Mouse (Mus musculus) T-helper 1 cell (primary cell): Measurements from ENCODE around the gene Zfp185.

Source experiments
- in situ Hi-C: fragments of 300-600 bp; cut with MboI, MseI; formaldehyde crosslinking; loops from one replicate; pipeline ENCODE4 v1.15.1; 2025; ENCODE audit warnings: high pct_unique_total_duplicates

Gene Zfp185

GRCm38 (mm10) chrX:72986841-72987519, at the start of gene Zfp185:
Zfp185 (plus strand) TSS chrX:72987339.
- in situ Hi-C loops, result no loop called here

GRCm38 (mm10) chrX:72953464-72953863, 33.7 kb upstream of the Zfp185 start:
- in situ Hi-C loops, result no loop called here

- in situ Hi-C loops, result no loop called here
These were observed 30.7 kb upstream of the Zfp185 start for GRCm38 (mm10) chrX:72956486-72956885.

DNA sequence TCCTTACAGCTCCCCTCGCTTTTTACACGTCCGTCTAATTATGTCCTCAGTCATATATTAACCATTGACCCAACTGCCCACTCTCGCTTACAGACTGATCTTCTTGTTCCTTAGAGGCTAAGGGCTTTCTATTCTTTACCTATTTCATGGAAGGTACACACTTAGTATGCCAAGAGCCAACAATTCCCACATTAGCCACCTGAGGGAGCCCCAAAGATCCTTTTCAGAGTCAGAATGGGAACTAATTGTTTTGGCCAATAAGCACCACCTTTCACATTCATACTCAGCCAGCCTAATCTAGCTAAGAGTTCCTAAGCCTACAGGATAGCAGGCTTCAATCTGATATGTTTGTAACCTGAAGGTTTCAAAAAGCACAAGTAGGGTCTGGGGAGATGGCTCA, 26.7 kb upstream of the Zfp185 start:
- in situ Hi-C loops, result no loop called here

GRCm38 (mm10) chrX:72961511-72961910, 25.6 kb upstream of the Zfp185 start:
- in situ Hi-C loops, result no loop called here

DNA sequence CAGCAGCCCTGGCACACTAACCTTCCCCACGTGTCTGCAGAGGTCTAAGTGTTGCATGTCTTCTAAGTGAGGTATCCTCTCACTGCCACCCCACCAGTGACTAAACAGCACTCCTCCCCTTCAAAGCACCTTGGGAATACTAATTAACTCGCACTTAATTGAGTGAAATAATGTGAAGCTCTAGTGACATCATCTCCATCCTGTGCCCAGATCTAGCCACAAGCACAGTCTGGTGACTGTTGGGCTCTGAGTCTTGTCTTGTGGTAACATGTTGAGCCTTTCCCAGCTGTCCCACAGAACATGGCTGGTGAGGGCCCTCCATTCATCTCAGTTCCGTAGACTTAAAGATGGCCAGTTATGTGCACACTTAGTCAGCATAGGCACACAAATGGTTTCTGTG, 24.4 kb upstream of the Zfp185 start:
- in situ Hi-C loops, result no loop called here

- in situ Hi-C loops, result no loop called here
These were observed 4.3 kb upstream of the Zfp185 start for GRCm38 (mm10) chrX:72982831-72983230.

GRCm38 (mm10) chrX:72985607-72986006, 1.5 kb upstream of the Zfp185 start:
- in situ Hi-C loops, result no loop called here

GRCm38 (mm10) chrX:72987520-72987905, 374 bp downstream of the Zfp185 start:
- in situ Hi-C loops, result no loop called here

DNA sequence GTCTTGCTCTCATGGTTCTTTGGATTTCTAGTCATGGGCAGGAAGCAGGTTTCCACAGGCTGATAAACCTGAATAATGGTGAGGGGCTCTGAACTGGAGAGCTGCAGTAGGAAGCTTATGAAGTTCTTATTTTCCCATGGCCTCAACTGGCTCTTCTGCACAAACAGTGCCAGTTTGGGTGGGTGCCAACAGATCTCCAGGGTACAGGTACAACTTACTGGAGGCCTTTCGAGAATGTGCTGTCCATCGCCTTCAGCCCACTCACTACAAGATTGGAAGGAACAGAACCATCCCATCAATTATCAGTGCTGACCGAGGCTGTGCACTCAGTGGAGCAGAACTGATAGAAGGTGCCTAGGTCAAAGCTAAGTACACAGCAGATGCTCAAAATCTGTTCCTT, 1.3 kb downstream of the Zfp185 start:
- in situ Hi-C loops, result no loop called here

GRCm38 (mm10) chrX:72990581-72990980, 3.4 kb downstream of the Zfp185 start:
- in situ Hi-C loops, result no loop called here

- in situ Hi-C loops, result no loop called here
These were observed 5.3 kb downstream of the Zfp185 start for GRCm38 (mm10) chrX:72992291-72992919.

DNA sequence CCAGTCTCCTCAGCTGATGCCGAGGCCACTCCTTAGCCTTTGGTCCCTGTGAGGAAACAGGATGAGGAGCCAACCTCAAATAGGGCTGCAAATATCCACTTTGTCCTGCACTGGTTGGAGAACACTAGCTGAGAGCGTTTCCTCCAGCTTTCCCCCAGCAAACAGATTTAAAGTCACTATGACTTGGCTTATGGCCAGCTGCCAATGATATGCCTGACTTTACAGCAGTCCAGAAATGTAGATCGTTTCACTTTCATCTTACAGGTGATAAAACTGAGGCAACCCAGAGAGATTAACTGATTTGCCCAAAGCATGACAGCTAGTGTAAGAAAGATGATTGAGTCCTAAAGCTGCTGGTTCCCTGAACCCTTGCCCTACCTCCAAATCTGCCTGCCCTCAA, 8.4 kb downstream of the Zfp185 start:
- in situ Hi-C loops, result no loop called here

DNA sequence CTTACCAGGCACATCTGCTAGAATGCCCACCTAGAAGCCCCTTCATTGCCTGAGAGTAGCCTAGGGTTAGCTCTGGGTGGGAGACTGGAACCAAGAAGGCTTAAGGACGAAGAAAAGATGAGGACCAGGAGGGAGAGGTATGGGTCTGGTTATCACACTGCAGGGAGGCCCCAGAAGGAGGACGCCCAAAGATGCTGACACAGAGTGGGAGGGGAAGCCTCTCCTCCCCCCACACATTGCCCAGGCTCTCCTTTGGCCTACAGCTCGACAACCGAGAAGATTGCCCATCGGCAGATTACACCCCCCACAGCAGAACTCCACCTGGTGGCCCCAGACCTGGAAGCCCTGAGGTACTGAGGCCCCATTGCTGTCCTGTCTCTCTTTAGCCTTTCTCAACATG, 16.0 kb downstream of the Zfp185 start:
- in situ Hi-C loops, result no loop called here

- in situ Hi-C loops, result no loop called here
These were observed 18.5 kb downstream of the Zfp185 start for GRCm38 (mm10) chrX:73005678-73006077.

DNA sequence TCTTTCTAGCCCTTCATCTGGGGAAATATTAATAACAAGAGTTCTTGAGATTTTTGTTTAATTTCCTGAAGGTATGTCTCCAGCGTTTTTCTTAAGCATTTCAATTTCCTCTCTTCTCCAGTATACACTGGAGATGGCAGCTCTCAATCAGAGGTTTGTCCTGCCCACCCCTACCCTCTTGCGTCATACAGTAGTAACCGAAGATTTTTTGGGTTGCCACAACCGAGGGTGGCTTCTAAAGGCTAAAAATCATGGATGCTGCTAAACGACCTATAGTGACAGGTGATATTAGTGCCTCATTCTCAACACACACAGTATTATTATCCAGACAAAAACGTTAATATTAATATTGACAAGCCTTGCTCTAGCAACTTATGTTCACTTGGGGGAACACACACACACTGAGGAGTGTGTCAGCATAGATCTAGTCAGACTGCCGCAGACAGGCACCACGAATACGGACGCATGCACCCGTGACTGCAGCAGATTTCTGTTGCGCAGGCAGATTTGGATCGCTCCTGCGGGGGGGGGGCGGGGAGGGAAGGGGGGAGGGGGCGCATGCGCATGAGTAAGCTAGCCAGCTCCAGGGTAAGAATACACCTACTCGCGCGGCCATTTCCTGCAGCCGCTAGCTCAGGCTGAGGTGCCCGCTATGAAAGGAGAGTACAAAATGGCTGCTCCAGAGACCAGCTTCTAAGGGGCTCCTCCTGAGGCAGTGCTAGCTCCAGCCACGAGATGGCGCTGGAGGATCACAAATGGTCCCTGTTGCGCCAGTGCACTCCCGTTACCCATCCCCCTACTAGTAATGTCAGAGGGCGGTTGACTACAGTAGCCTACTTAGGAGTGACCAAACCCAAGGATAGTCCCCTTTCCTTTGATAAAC, 20.7 kb downstream of the Zfp185 start:
- in situ Hi-C loops, result no loop called here

DNA sequence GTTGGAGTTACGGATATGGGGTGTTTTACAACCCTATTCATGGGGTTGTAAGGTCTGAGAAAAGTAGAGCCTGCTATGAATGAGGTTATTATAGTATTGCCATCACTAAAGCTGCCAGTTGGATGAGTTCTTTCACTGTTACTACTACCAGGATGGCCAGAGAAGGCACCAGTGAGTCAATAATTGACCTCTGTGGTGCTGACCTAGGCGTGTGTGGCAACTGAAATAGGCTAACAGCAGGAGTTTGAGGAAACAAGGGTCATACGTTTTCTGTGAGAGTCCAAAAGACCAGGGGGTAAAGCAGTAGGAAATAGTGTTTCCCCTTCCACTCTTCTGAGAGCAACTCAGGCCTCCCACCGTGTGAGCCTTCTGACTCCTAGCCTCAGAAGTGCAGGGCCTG, 25.7 kb downstream of the Zfp185 start:
- in situ Hi-C loops, result no loop called here

- in situ Hi-C loops, result no loop called here
These were observed 49.9 kb downstream of the Zfp185 start, which contains the start of gene Pnma5 for GRCm38 (mm10) chrX:73037003-73037402. Pnma5 (minus strand) TSS chrX:73037103.

- in situ Hi-C loops, result no loop called here
These were observed 51.7 kb downstream of the Zfp185 start for GRCm38 (mm10) chrX:73038831-73039230.

DNA sequence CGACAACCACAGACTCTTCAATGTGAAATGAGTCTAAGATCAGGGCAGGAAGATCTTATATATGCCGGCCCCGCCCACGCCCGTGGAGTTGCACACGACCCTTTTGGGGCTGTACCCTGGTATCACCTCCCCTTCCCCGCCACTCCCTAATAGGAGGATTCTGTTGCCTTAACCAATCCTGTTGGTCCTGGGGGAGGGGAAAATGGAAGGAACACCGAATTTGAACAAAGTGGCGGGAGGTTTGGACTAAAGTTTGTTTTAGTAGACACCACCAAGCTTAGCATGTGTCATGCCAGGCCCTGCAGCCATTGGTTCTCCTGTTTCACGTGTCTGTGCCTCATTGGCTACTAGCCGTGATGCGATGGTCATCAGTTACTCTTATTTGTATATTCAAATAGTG, 52.5 kb downstream of the Zfp185 start:
- in situ Hi-C loops, result no loop called here

DNA sequence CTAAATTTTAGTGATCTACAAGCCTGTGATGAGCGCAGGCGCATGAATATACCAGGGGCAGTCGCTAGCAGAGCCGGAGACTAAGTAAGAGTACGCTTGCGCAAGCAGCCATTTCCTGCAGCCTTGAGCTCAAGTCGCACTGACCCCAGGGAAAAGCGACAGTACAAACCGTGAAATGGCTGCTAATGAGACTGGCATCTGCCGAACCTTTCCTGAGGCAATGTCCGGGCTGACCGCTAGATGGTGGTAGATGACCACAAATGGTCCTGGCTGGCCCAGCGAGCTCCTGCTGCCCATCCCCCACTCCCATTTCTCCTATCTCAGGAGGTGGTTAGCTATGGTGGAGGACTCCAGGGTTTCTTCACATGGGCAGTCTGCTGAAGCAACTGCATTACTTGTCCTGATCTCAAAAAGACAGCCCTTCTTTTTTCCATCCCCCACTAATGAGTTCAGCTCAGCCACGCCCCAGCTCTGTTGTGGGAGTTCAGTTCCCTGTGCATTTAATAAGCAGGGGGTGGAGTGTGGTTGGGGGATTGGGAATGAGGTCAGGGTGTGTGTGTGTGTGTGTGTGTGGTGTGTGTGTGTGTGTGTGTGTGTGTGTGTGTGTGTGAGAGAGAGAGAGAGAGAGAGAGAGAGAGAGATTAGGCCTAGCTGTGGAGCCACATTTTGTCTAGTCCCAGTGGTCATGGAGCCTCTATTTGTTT, 66.9 kb downstream of the Zfp185 start:
- in situ Hi-C loops, result loop anchor here (5.0 kb wide), 1 partner anchor 343 kb away; the partner anchor contains the start of gene Gm18336

DNA sequence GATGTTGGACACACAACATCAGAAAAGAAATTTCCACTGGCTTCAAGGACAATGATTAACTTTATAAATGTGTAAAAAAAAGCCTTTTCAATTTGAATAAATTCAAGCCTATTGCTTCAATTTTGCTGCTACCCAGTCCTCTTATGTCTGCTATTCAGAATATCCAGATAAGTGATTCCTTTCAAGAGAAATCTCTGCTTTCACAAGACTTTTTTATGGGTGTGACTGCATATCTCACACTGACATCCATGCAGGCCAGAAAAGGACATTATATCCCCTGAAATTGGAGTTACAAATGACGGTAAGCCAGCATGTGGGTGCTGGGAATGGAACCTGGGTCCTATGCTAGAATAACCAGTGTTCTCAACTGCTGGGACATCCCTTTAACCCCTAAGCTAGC, 74.4 kb downstream of the Zfp185 start:
- in situ Hi-C loops, result no loop called here
